Mouse (Mus musculus): ENCODE measurements around the gene Tdrd1. TPM values are rescaled to one million over a fixed set of nuclear protein-coding genes. Genes with fewer than 3 reads are reported as not detected.

Tdrd1 gene
- total RNA-seq, 1 experiment from 2014 or later, result not detected

GRCm38 (mm10) chr19:56907850-56908249 lies 81.8 kb downstream of the Tdrd1 start:
- no peak for ATAC-seq (replicated peaks; ENCODE audit: low read depth, poor library complexity, severe bottlenecking)

DNA sequence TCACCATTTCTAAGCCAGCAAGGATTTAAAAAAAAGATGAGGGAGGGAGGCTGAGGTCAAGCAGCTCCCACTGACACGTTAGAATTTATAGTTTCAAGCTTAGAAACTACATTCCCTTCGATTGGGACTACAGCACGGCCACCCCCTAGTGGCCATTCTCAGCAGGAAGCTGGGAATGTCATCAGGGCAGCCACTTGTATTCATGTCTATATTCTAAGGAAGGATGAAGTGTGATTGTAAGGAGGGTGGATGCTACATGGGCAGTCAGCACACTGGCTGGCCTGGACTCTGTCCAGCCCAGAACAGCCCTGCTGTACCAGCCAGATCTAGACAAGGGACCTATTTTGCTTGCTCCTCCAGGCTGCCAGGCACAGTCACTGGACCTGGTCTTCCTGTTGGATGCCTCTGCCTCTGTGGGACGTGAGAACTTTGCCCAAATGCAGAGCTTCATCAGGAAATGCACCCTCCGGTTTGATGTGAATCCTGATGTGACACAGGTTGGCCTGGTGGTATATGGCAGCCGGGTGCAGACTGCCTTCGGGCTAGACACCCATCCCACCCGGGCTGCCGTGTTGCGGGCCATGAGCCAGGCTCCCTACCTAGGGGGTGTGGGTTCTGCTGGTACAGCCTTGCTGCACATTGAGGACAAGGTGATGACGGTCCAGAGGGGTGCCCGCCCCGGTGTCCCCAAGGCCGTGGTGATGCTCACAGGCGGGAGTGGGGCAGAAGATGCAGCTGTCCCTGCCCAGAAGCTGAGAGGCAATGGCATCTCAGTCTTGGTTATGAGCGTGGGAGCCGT lies 82.7 kb downstream of the Tdrd1 start:
- peak; percentile 72; the same call in 1 of the 2 replicates for ATAC-seq (replicated peaks; ENCODE audit: low read depth, poor library complexity, severe bottlenecking)

- no peak for ATAC-seq (replicated peaks; ENCODE audit: low read depth, poor library complexity, severe bottlenecking)
Measured at GRCm38 (mm10) chr19:56910561-56910960, 84.6 kb downstream of the Tdrd1 start.

DNA sequence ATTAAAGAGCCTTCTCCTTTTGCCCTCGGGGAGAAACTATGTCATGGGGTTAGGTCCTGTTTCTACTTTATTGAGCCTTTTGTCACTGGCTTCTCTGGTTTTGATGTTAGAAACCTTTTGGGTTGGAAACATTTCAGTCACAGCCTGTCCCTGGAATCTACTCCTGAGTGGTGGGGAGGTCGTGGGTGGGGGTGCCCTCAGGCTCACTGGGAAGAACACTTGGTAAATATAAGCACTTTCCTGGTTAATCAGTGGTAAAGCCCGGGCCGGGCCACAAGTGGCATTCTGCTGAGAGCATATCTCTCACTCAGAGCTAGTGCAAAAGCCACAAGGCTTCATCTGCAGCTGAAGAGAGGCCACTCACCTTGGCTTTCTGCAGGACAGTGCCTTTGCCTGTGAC lies 87.8 kb downstream of the Tdrd1 start:
- ATAC-seq (replicated peaks; ENCODE audit: low read depth, poor library complexity, severe bottlenecking), result no peak

DNA sequence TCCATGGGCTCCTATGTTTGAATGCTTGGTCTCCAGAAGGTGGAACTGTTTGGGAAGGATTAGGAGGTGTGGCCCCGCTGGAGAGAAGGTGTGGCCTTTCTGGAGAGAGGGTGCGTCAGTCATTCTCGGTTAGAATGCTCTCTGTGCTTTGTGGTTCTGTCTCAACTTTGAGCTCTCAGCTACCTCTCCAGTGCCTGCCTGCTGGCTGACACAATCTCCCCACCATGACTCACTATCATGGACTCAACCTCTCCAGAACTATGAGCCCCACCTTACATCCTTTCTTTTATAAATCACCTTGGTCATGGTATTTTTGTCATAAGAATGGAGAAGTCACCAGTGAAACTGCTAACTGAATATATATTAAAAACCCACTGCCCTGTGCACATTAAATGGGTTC lies 88.6 kb downstream of the Tdrd1 start:
- ATAC-seq (replicated peaks; ENCODE audit: low read depth, poor library complexity, severe bottlenecking), result no peak

GRCm38 (mm10) chr19:56915084-56915483 lies 89.1 kb downstream of the Tdrd1 start:
- no peak for ATAC-seq (replicated peaks; ENCODE audit: low read depth, poor library complexity, severe bottlenecking)

Other genes with a start within 250 kb of the Tdrd1 start
- not detected in 2 replicates for gene Adrb1, start 104.0 kb upstream of the Tdrd1 start, total RNA-seq (2017)
- 29.6 and 31.1 TPM in 2 replicates for gene Ccdc186, start 4.0 kb upstream of the Tdrd1 start, total RNA-seq (2017)
- gene Vwa2, start 48.0 kb downstream of the Tdrd1 start, total RNA-seq (2017), result not detected in 2 replicates
- gene Afap1l2, start 182.0 kb downstream of the Tdrd1 start, total RNA-seq (2017), result not detected in 2 replicates

Data from common myeloid progenitor, adult 5-6 weeks (primary cell).